Mouse (Mus musculus): ENCODE results near the gene Slc35a5.

- no peak for TF ChIP-seq CTCF (IDR thresholded peaks at IDR 0.05)
- TF ChIP-seq EP300 (IDR thresholded peaks at IDR 0.05), result no peak
These were observed 37.6 kb downstream of the Slc35a5 start for GRCm38 (mm10) chr16:45120844-45121425.

Measured in lung, postnatal 0 days (tissue).